Mouse (Mus musculus): ENCODE measurements around the gene Cabp7. TPM values are rescaled to one million over a fixed set of nuclear protein-coding genes. Genes with fewer than 3 reads are reported as not detected.

The Cabp7 gene
- polyA plus RNA-seq, 1 experiment from 2014 or later: 0.12 TPM

- no peaks in the 10 kb centered on the region for H3K27me3 ChIP-seq (ENCODE audit: control insufficient read depth, insufficient read depth, low read length)
- ATAC-seq (ENCODE audit: low FRiP score, low TSS enrichment) (no peak), DNase-seq (ENCODE audit: low spot score) (no peak)
- no peak for TF ChIP-seq EP300 (optimal IDR thresholded peaks at IDR 0.05)
- no peak for TF ChIP-seq CTCF (IDR thresholded peaks at IDR 0.05; ENCODE audit: low read depth)
- H3K4me3 ChIP-seq (ENCODE audit: low read depth, low read length): no peak overlapping the region
- WGBS: 88% methylated on average over 8 of the region's 8 CpGs
- no peak overlapping the region for H3K9ac ChIP-seq (ENCODE audit: low read length)
- no peaks in the 10 kb centered on the region for H3K4me1 ChIP-seq (replicated peaks; ENCODE audit: control insufficient read depth, insufficient read depth)
- H3K36me3 ChIP-seq (ENCODE audit: control insufficient read depth, insufficient read depth, low read length): peaks cover 4% of the 10 kb centered on the region
- no peak overlapping the region for H3K27ac ChIP-seq (replicated peaks)
- H3K9me3 ChIP-seq (ENCODE audit: control insufficient read depth, low read length): no peaks in the 10 kb centered on the region
- no peak overlapping the region for H3K4me2 ChIP-seq (replicated peaks; ENCODE audit: low read depth)
These were observed 24.9 kb downstream of the Cabp7 start for GRCm38 (mm10) chr11:4721728-4722127.

DNA sequence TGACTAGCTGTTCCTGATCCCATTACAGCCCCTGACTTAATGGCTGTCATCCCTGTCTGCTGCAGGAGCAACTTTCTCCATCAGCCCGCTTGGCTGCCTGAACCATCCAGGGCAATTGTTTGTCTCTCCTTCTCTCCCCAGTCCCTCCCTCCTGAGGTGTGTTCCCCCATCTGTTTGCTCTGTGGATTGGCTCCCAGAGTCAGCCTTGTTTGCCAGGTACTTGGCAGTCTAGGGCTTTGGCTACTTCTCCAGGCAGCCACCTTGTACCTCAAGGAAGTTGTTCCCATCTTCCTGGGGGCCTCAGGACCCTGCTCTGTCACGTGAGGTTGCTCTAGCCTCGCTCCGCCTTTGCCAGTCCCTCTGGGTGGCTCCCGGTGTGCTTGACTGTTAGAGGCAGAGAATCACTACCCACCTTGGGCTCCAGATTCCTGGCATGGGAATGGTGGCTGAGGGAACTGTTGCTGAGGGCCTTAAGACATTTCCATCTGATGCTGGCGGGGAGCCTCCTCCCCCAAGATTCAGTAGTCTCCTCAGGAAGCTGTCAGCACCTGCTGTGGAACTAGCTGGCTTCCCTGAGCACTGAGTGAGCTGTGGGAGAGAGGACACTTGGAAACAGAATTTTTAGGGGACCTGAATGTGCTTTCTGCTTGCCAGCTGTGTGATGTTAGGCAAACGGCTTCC lies 25.5 kb downstream of the Cabp7 start:
- no peaks in the 10 kb centered on the region for H3K9me3 ChIP-seq (ENCODE audit: control insufficient read depth, low read length)
- H3K27me3 ChIP-seq (ENCODE audit: control insufficient read depth, insufficient read depth, low read length): no peaks in the 10 kb centered on the region
- TF ChIP-seq EP300 (optimal IDR thresholded peaks at IDR 0.05) (no peak), CTCF (IDR thresholded peaks at IDR 0.05; ENCODE audit: low read depth) (no peak)
- H3K4me3 ChIP-seq (ENCODE audit: low read depth, low read length): no peak overlapping the region
- H3K27ac ChIP-seq (replicated peaks): no peak overlapping the region
- no peaks in the 10 kb centered on the region for H3K4me1 ChIP-seq (replicated peaks; ENCODE audit: control insufficient read depth, insufficient read depth)
- ATAC-seq (ENCODE audit: low FRiP score, low TSS enrichment): 0 out of 2 replicates have a peak, but pooled peaks have one; percentile 36
- H3K9ac ChIP-seq (ENCODE audit: low read length): no peak overlapping the region
- WGBS: 40% methylated on average over 7 of the region's 7 CpGs
- DNase-seq (ENCODE audit: low spot score): peak; percentile 43
- H3K4me2 ChIP-seq (replicated peaks; ENCODE audit: low read depth): no peak overlapping the region
- H3K36me3 ChIP-seq (ENCODE audit: control insufficient read depth, insufficient read depth, low read length): peaks cover 4% of the 10 kb centered on the region

- Histone ChIP-seq H3K9me3 (ENCODE audit: control insufficient read depth, low read length) (no peaks in the 10 kb centered on the region), H3K27ac (replicated peaks) (no peak overlapping the region), H3K9ac (ENCODE audit: low read length) (no peak overlapping the region), H3K4me2 (replicated peaks; ENCODE audit: low read depth) (no peak overlapping the region), H3K27me3 (ENCODE audit: control insufficient read depth, insufficient read depth, low read length) (no peaks in the 10 kb centered on the region), H3K4me1 (replicated peaks; ENCODE audit: control insufficient read depth, insufficient read depth) (no peaks in the 10 kb centered on the region), H3K4me3 (ENCODE audit: low read depth, low read length) (no peak overlapping the region), H3K36me3 (ENCODE audit: control insufficient read depth, insufficient read depth, low read length) (peaks cover 4% of the 10 kb centered on the region)
- TF ChIP-seq CTCF (IDR thresholded peaks at IDR 0.05; ENCODE audit: low read depth): no peak
- no peak for TF ChIP-seq EP300 (optimal IDR thresholded peaks at IDR 0.05)
- WGBS: 60% methylated on average over 11 of the region's 11 CpGs
- ATAC-seq (ENCODE audit: low FRiP score, low TSS enrichment) (no peak), DNase-seq (ENCODE audit: low spot score) (no peak)
These were observed 26.2 kb downstream of the Cabp7 start for GRCm38 (mm10) chr11:4720393-4720792.

- Histone ChIP-seq H3K4me1 (replicated peaks; ENCODE audit: control insufficient read depth, insufficient read depth) (no peaks in the 10 kb centered on the region), H3K27ac (replicated peaks) (no peak overlapping the region), H3K36me3 (ENCODE audit: control insufficient read depth, insufficient read depth, low read length) (peaks cover 4% of the 10 kb centered on the region), H3K4me3 (ENCODE audit: low read depth, low read length) (no peak overlapping the region), H3K4me2 (replicated peaks; ENCODE audit: low read depth) (no peak overlapping the region), H3K9me3 (ENCODE audit: control insufficient read depth, low read length) (no peaks in the 10 kb centered on the region), H3K9ac (ENCODE audit: low read length) (no peak overlapping the region), H3K27me3 (ENCODE audit: control insufficient read depth, insufficient read depth, low read length) (no peaks in the 10 kb centered on the region)
- TF ChIP-seq CTCF (IDR thresholded peaks at IDR 0.05; ENCODE audit: low read depth): no peak
- no peak for TF ChIP-seq EP300 (optimal IDR thresholded peaks at IDR 0.05)
- ATAC-seq (ENCODE audit: low FRiP score, low TSS enrichment) (no peak), DNase-seq (ENCODE audit: low spot score) (no peak)
- 91% methylated on average over 9 of the region's 9 CpGs for WGBS
These were observed 26.6 kb downstream of the Cabp7 start for GRCm38 (mm10) chr11:4719961-4720360.

GRCm38 (mm10) chr11:4718548-4718947 lies 28.0 kb downstream of the Cabp7 start:
- H3K27ac ChIP-seq (replicated peaks): no peak overlapping the region
- H3K4me2 ChIP-seq (replicated peaks; ENCODE audit: low read depth): no peak overlapping the region
- no peak overlapping the region for H3K9ac ChIP-seq (ENCODE audit: low read length)
- TF ChIP-seq CTCF (IDR thresholded peaks at IDR 0.05; ENCODE audit: low read depth): no peak
- TF ChIP-seq EP300 (optimal IDR thresholded peaks at IDR 0.05): no peak
- no peaks in the 10 kb centered on the region; the same call in 1 of the 2 replicates for H3K36me3 ChIP-seq (ENCODE audit: control insufficient read depth, insufficient read depth, low read length)
- no peaks in the 10 kb centered on the region for H3K4me1 ChIP-seq (replicated peaks; ENCODE audit: control insufficient read depth, insufficient read depth)
- no peaks in the 10 kb centered on the region for H3K27me3 ChIP-seq (ENCODE audit: control insufficient read depth, insufficient read depth, low read length)
- DNase-seq (ENCODE audit: low spot score) (no peak), ATAC-seq (ENCODE audit: low FRiP score, low TSS enrichment) (no peak)
- no peaks in the 10 kb centered on the region for H3K9me3 ChIP-seq (ENCODE audit: control insufficient read depth, low read length)
- WGBS: 76% methylated on average over 5 of the region's 5 CpGs
- no peak overlapping the region for H3K4me3 ChIP-seq (ENCODE audit: low read depth, low read length)

- H3K36me3 ChIP-seq (ENCODE audit: control insufficient read depth, insufficient read depth, low read length): no peaks in the 10 kb centered on the region
- H3K27ac ChIP-seq (replicated peaks): no peak overlapping the region
- WGBS: 85% methylated on average over 5 of the region's 5 CpGs
- H3K9ac ChIP-seq (ENCODE audit: low read length): no peak overlapping the region
- ATAC-seq (ENCODE audit: low FRiP score, low TSS enrichment) (no peak), DNase-seq (ENCODE audit: low spot score) (no peak)
- no peak overlapping the region for H3K4me2 ChIP-seq (replicated peaks; ENCODE audit: low read depth)
- H3K27me3 ChIP-seq (ENCODE audit: control insufficient read depth, insufficient read depth, low read length): no peaks in the 10 kb centered on the region
- H3K9me3 ChIP-seq (ENCODE audit: control insufficient read depth, low read length): no peaks in the 10 kb centered on the region
- TF ChIP-seq CTCF (IDR thresholded peaks at IDR 0.05; ENCODE audit: low read depth) (no peak), EP300 (optimal IDR thresholded peaks at IDR 0.05) (no peak)
- no peak overlapping the region for H3K4me3 ChIP-seq (ENCODE audit: low read depth, low read length)
- no peaks in the 10 kb centered on the region for H3K4me1 ChIP-seq (replicated peaks; ENCODE audit: control insufficient read depth, insufficient read depth)
These were observed 29.9 kb downstream of the Cabp7 start for GRCm38 (mm10) chr11:4716530-4717236.
